Mouse (Mus musculus) small intestine, adult 2 months (tissue): ENCODE measurements around the gene Vash2.

Experiments
- CTCF ChIP-seq: fragments of 200-500 bp; IDR thresholded peaks from 2 replicates; pipeline ENCODE4 v1.5.1; 2012; ENCODE audit warnings: low read depth, mild to moderate bottlenecking, control low read depth, inconsistent platforms, low read length, moderate library complexity, mixed read lengths; ENCODE audit not compliant: insufficient replicate concordance, insufficient read length; ENCODE audit errors: extremely low read depth
- POLR2A ChIP-seq: fragments of 200-500 bp; IDR thresholded peaks from 2 replicates; pipeline ENCODE4 v1.6.1; 2012; ENCODE audit warnings: low read depth, mild to moderate bottlenecking, control low read depth, inconsistent platforms, low read length, moderate library complexity

GRCm38 (mm10) chr1:191026021-191026713 lies 47.1 kb upstream of the Vash2 start, which contains the start of gene Flvcr1:
- TF ChIP-seq POLR2A (peak; percentile 95), CTCF (no peak; the same call in 1 of the 2 replicates)
